Mouse (Mus musculus): ENCODE measurements at regions not wholly inside any gene's neighbourhood (a gene's known extent, or its start where the extent isn't known, plus 50 kb on each side); places are given as distances from the start of the nearest gene placed in this dataset.
A peak's percentile ranks its signal among the peaks of the same experiment; 100 is the strongest.

DNA sequence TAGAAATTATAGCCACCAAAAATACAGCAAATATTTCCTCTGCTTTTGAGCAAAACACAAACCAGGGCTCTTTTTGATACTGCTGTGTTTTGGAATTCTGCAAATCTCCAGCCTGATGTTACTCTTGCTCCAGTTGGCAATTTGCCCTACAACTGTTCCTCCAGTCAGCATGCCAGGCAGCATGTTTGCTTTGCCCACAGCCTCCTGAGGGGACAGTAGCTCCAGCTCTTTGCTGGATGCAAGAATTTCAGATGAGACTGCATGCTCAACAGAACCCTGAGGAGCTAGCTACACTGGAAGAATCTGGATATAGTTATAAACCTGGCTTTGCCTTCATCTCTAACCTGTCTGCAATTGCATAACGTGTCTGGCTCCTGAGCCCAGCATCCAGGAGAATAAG is 141.7 kb downstream of the Fam76b start:
- WGBS = 61% methylated on average over 1 of the region's 1 CpGs
- no peak overlapping the region for H3K27ac ChIP-seq (ENCODE audit: low read length)
- H3K9me3 ChIP-seq (ENCODE audit: low read length) = no peaks in the 10 kb centered on the region
- no peak overlapping the region for H3K4me2 ChIP-seq (replicated peaks; ENCODE audit: low read depth, low read length)
- no peak overlapping the region for H3K4me3 ChIP-seq (ENCODE audit: low read depth, low read length)
- no peaks in the 10 kb centered on the region for H3K27me3 ChIP-seq (replicated peaks; ENCODE audit: insufficient read depth, low read length)
- no peaks in the 10 kb centered on the region for H3K4me1 ChIP-seq (ENCODE audit: insufficient read depth, low read depth, low read length)
- H3K36me3 ChIP-seq (ENCODE audit: insufficient read depth, low read length) = no peaks in the 10 kb centered on the region
- no peak overlapping the region for H3K9ac ChIP-seq (replicated peaks; ENCODE audit: low read depth)
- DNase-seq (ENCODE audit: low spot score) (peak; percentile 12), ATAC-seq (no peak)
- TF ChIP-seq CTCF (IDR thresholded peaks at IDR 0.05) (no peak), EP300 (IDR thresholded peaks at IDR 0.05) (no peak)

DNA sequence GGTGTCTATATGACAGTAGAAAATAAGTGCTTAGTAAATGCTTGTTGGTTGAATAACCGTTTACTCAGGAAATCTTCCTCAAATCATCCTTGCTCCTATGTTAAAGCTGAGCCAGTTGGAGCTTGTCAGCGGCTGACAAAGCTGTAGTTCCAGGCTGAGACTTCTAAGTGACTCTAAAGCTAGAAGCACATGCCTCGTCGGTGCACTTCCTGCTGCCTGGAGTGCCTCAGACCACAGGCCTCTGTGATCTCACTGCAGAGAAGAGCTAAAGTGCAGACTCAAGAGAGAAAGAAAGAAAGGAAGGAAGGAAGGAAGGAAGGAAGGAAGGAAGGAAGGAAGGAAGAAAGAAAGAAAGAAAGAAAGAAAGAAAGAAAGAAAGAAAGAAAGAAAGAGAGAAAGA is 146.1 kb downstream of the Fam76b start:
- WGBS = 37% methylated on average over 4 of the region's 4 CpGs
- Histone ChIP-seq H3K27me3 (replicated peaks; ENCODE audit: insufficient read depth, low read length) (no peaks in the 10 kb centered on the region), H3K4me1 (ENCODE audit: insufficient read depth, low read depth, low read length) (no peaks in the 10 kb centered on the region), H3K9me3 (ENCODE audit: low read length) (no peaks in the 10 kb centered on the region), H3K9ac (replicated peaks; ENCODE audit: low read depth) (no peak overlapping the region), H3K4me2 (replicated peaks; ENCODE audit: low read depth, low read length) (no peak overlapping the region), H3K27ac (ENCODE audit: low read length) (no peak overlapping the region), H3K4me3 (ENCODE audit: low read depth, low read length) (no peak overlapping the region), H3K36me3 (ENCODE audit: insufficient read depth, low read length) (no peaks in the 10 kb centered on the region)
- TF ChIP-seq EP300 (IDR thresholded peaks at IDR 0.05) = no peak
- TF ChIP-seq CTCF (IDR thresholded peaks at IDR 0.05) = no peak
- no peak for ATAC-seq
- no peak for DNase-seq (ENCODE audit: low spot score)

GRCm38 (mm10) chr9:13974870-13975269 is 147.4 kb downstream of the Fam76b start:
- TF ChIP-seq EP300 (IDR thresholded peaks at IDR 0.05) = no peak
- no peak for TF ChIP-seq CTCF (IDR thresholded peaks at IDR 0.05)
- Histone ChIP-seq H3K4me1 (ENCODE audit: insufficient read depth, low read depth, low read length) (no peaks in the 10 kb centered on the region), H3K27ac (ENCODE audit: low read length) (no peak overlapping the region), H3K4me2 (replicated peaks; ENCODE audit: low read depth, low read length) (no peak overlapping the region), H3K9me3 (ENCODE audit: low read length) (no peaks in the 10 kb centered on the region), H3K9ac (replicated peaks; ENCODE audit: low read depth) (no peak overlapping the region), H3K27me3 (replicated peaks; ENCODE audit: insufficient read depth, low read length) (no peaks in the 10 kb centered on the region), H3K4me3 (ENCODE audit: low read depth, low read length) (no peak overlapping the region), H3K36me3 (ENCODE audit: insufficient read depth, low read length) (no peaks in the 10 kb centered on the region)
- 53% methylated on average over 1 of the region's 1 CpGs for WGBS
- DNase-seq (ENCODE audit: low spot score) (no peak), ATAC-seq (no peak)

GRCm38 (mm10) chr9:13978842-13979241 is 151.3 kb downstream of the Fam76b start:
- Histone ChIP-seq H3K9ac (replicated peaks; ENCODE audit: low read depth) (no peak overlapping the region), H3K36me3 (ENCODE audit: insufficient read depth, low read length) (no peaks in the 10 kb centered on the region), H3K27ac (ENCODE audit: low read length) (no peak overlapping the region), H3K4me3 (ENCODE audit: low read depth, low read length) (no peak overlapping the region), H3K27me3 (replicated peaks; ENCODE audit: insufficient read depth, low read length) (no peaks in the 10 kb centered on the region), H3K4me1 (ENCODE audit: insufficient read depth, low read depth, low read length) (no peaks in the 10 kb centered on the region), H3K9me3 (ENCODE audit: low read length) (no peaks in the 10 kb centered on the region), H3K4me2 (replicated peaks; ENCODE audit: low read depth, low read length) (no peak overlapping the region)
- DNase-seq (ENCODE audit: low spot score) (no peak), ATAC-seq (no peak)
- 37% methylated on average over 6 of the region's 6 CpGs for WGBS
- TF ChIP-seq EP300 (IDR thresholded peaks at IDR 0.05) (no peak), CTCF (IDR thresholded peaks at IDR 0.05) (no peak)

GRCm38 (mm10) chr9:13987486-13987885 is 160.0 kb downstream of the Fam76b start:
- H3K27ac ChIP-seq (ENCODE audit: low read length) = no peak overlapping the region
- no peak for DNase-seq (ENCODE audit: low spot score)

GRCm38 (mm10) chr9:13988901-13989300 is 161.4 kb downstream of the Fam76b start:
- TF ChIP-seq CTCF (IDR thresholded peaks at IDR 0.05) (no peak), EP300 (IDR thresholded peaks at IDR 0.05) (no peak)

More at GRCm38 (mm10) chr9:13987486-13987885, 160.0 kb downstream of the Fam76b start:
- Histone ChIP-seq H3K36me3 (ENCODE audit: insufficient read depth, low read length) (no peaks in the 10 kb centered on the region), H3K4me3 (ENCODE audit: low read depth, low read length) (no peak overlapping the region), H3K4me1 (ENCODE audit: insufficient read depth, low read depth, low read length) (no peaks in the 10 kb centered on the region), H3K9ac (replicated peaks; ENCODE audit: low read depth) (no peak overlapping the region), H3K9me3 (ENCODE audit: low read length) (no peaks in the 10 kb centered on the region), H3K4me2 (replicated peaks; ENCODE audit: low read depth, low read length) (no peak overlapping the region), H3K27me3 (replicated peaks; ENCODE audit: insufficient read depth, low read length) (no peaks in the 10 kb centered on the region)
- WGBS = 89% methylated on average over 8 of the region's 8 CpGs
- no peak for ATAC-seq
- no peak for TF ChIP-seq CTCF (IDR thresholded peaks at IDR 0.05)
- TF ChIP-seq EP300 (IDR thresholded peaks at IDR 0.05) = no peak

DNA sequence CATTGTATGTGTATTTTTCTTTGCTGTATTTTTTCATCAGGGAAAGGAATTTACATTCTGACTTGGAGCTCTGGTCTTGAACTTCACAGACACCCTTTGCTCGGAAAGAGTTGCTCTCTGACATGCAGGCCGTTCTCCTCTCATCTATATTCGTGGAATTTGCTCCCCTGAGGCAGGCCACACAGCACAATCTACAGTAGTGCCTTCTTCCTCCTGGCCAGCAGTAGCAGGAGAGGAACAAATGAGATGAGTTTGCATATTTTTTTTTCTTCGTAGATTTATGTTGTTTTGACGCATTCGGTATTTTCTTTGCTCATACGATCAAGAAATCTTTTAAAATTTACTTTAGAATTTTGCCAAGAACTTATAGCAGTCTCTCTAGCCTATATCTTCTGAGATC is 163.4 kb downstream of the Fam76b start:
- no peak for DNase-seq (ENCODE audit: low spot score)
- 59% methylated on average over 7 of the region's 7 CpGs for WGBS
- TF ChIP-seq EP300 (IDR thresholded peaks at IDR 0.05) (no peak), CTCF (IDR thresholded peaks at IDR 0.05) (no peak)

More at GRCm38 (mm10) chr9:13988901-13989300, 161.4 kb downstream of the Fam76b start:
- H3K9ac ChIP-seq (replicated peaks; ENCODE audit: low read depth) = no peak overlapping the region
- no peaks in the 10 kb centered on the region for H3K9me3 ChIP-seq (ENCODE audit: low read length)
- H3K4me1 ChIP-seq (ENCODE audit: insufficient read depth, low read depth, low read length) = no peaks in the 10 kb centered on the region
- 55% methylated on average over 4 of the region's 4 CpGs for WGBS
- H3K4me3 ChIP-seq (ENCODE audit: low read depth, low read length) = no peak overlapping the region
- H3K4me2 ChIP-seq (replicated peaks; ENCODE audit: low read depth, low read length) = no peak overlapping the region
- H3K27me3 ChIP-seq (replicated peaks; ENCODE audit: insufficient read depth, low read length) = no peaks in the 10 kb centered on the region
- H3K36me3 ChIP-seq (ENCODE audit: insufficient read depth, low read length) = no peaks in the 10 kb centered on the region
- H3K27ac ChIP-seq (ENCODE audit: low read length) = no peak overlapping the region
- ATAC-seq (no peak), DNase-seq (ENCODE audit: low spot score) (peak; percentile 8)

More for the DNA sequence above, 163.4 kb downstream of the Fam76b start:
- ATAC-seq = no peak
- Histone ChIP-seq H3K27ac (ENCODE audit: low read length) (no peak overlapping the region), H3K27me3 (replicated peaks; ENCODE audit: insufficient read depth, low read length) (no peaks in the 10 kb centered on the region), H3K4me3 (ENCODE audit: low read depth, low read length) (no peak overlapping the region), H3K36me3 (ENCODE audit: insufficient read depth, low read length) (no peaks in the 10 kb centered on the region), H3K4me2 (replicated peaks; ENCODE audit: low read depth, low read length) (no peak overlapping the region), H3K9ac (replicated peaks; ENCODE audit: low read depth) (no peak overlapping the region), H3K9me3 (ENCODE audit: low read length) (no peaks in the 10 kb centered on the region), H3K4me1 (ENCODE audit: insufficient read depth, low read depth, low read length) (no peaks in the 10 kb centered on the region)
